Mouse (Mus musculus) forebrain, embryonic 10.5 days (tissue): ENCODE measurements at regions not wholly inside any gene's neighbourhood (a gene's known extent, or its start where the extent isn't known, plus 50 kb on each side); places are given as distances from the start of the nearest gene placed in this dataset.

ENCODE experiments used
- DNase-seq: peaks from one replicate; pipeline ENCODE4 v3.0.0-alpha.2; 2017; ENCODE audit warnings: low spot score; ENCODE audit errors: extremely low spot score
- H3K27ac ChIP-seq: fragments of 300-500 bp; sonication (generic); 2 replicates; pipeline ENCODE4 v1.5.1; 2016; ENCODE audit warnings: mild to moderate bottlenecking
- H3K27me3 ChIP-seq: fragments of 300-500 bp; sonication (generic); 2 replicates; pipeline ENCODE4 v1.6.1; 2016; ENCODE audit warnings: mild to moderate bottlenecking; ENCODE audit not compliant: poor library complexity, severe bottlenecking
- H3K36me3 ChIP-seq: fragments of 300-500 bp; sonication (generic); replicated peaks from 2 replicates; pipeline ENCODE4 v1.6.1; 2016; ENCODE audit warnings: mild to moderate bottlenecking, moderate library complexity
- H3K4me1 ChIP-seq: fragments of 300-500 bp; sonication (generic); 2 replicates; pipeline ENCODE4 v1.6.1; 2016
- H3K4me3 ChIP-seq: fragments of 300-500 bp; sonication (generic); 2 replicates; pipeline ENCODE4 v1.5.1; 2016; ENCODE audit warnings: mild to moderate bottlenecking, moderate library complexity
- H3K9me3 ChIP-seq: fragments of 300-500 bp; sonication (generic); 2 replicates; pipeline ENCODE4 v1.6.1; 2016; ENCODE audit warnings: mild to moderate bottlenecking, moderate library complexity
- WGBS: fragments of 180-500 bp; shearing (Covaris S2); methylation state at CpG from one replicate; pipeline ENCODE4 v1.1.7; 2016; 5-methylcytosine and 5-hydroxymethylcytosine counted together

DNA sequence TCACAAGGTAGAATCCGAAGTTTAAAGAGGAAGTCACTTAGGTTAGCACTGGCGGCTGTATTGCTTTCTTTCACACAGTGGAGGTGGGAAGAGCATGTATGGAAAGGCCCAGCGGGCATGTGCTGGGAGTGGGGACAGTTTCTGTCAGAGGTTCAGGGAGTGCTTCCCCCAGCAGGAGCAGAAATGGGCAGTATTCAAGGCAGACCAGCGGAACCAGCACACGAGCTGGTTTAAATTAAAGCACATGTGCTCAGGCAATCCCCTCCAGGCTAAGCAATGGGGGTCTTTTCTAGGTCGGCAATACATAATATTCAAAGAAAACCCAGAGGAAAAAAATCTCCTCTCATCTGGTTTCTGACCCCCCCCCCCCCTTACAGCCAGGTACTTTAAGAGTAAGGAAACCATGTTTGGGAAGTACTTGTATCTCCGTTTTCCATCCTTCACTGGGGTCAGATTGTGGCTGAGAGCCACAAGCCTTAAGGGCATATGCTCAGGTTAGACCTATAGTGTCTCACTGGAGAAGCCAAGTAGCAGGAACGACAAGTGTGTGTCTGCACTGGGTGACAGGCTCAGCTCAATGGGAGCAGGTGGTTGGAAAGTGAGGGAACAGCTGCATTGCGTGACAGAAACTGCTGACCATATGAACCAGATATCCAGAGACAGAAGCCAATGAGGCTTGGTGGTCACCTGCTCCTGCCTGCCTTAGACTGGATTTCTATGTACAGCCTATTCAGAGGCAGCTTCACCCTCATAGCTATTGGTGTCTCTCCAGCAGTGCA lies 111.3 kb upstream of the Mycn start:
- H3K27ac ChIP-seq, result no peak overlapping the region
- no peaks in the 10 kb centered on the region for H3K36me3 ChIP-seq
- peaks cover 35% of the 10 kb centered on the region for H3K4me1 ChIP-seq
- 0 out of 2 replicates have a peak, but pooled peaks cover 5% of the 10 kb centered on the region for H3K27me3 ChIP-seq
- no peak for DNase-seq
- no peak overlapping the region for H3K4me3 ChIP-seq
- WGBS, result 61% methylated on average over 9 of the region's 9 CpGs
- H3K9me3 ChIP-seq, result no peaks in the 10 kb centered on the region

DNA sequence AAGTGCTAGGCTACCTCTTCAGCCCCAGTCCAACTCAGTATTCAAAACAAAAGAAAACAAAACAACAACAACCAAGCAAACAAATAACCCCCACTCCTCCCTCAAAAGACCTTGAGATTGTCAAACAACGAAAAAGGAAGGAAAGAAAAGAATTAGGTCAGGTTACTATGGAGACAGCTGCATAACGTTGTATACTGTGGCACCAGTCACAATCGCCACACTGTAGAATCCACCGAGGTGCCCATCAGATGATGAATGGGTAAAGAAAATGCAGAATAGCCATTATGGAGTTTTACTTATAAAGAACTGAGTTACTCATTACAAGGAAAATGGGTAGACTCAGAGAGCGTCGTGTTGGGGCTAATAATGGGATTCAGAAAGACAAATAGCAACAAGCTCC lies 110.5 kb upstream of the Mycn start:
- Histone ChIP-seq H3K36me3 (no peaks in the 10 kb centered on the region), H3K4me1 (peaks cover 41% of the 10 kb centered on the region), H3K27me3 (0 out of 2 replicates have a peak, but pooled peaks cover 5% of the 10 kb centered on the region), H3K27ac (no peak overlapping the region), H3K4me3 (no peak overlapping the region), H3K9me3 (no peaks in the 10 kb centered on the region)
- no peak for DNase-seq
- WGBS, result 78% methylated on average over 6 of the region's 6 CpGs

DNA sequence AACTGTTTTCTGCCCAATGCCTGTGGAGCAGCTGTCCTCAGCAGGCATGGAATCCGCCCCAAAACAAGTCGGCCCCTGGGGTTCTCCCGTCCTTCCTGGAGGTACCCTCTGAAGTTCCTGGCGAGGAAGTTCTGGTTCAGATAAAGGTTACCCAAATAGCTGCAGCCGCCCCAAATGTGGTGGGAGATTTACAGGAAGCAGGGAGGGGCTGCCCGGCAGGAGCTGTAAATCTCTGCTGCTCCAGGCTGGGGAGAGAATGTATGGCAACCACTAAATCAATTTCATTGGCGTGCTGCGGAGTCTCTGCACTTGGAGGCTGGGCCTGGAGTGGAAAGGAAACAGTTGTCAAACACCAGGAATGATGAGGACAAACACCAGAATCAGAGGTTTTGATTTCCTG lies 107.9 kb upstream of the Mycn start:
- Histone ChIP-seq H3K36me3 (no peaks in the 10 kb centered on the region), H3K4me3 (no peak overlapping the region), H3K9me3 (no peaks in the 10 kb centered on the region), H3K27me3 (peaks cover 8% of the 10 kb centered on the region), H3K27ac (no peak overlapping the region), H3K4me1 (peaks cover 41% of the 10 kb centered on the region)
- WGBS, result 66% methylated on average over 8 of the region's 8 CpGs
- DNase-seq, result no peak

DNA sequence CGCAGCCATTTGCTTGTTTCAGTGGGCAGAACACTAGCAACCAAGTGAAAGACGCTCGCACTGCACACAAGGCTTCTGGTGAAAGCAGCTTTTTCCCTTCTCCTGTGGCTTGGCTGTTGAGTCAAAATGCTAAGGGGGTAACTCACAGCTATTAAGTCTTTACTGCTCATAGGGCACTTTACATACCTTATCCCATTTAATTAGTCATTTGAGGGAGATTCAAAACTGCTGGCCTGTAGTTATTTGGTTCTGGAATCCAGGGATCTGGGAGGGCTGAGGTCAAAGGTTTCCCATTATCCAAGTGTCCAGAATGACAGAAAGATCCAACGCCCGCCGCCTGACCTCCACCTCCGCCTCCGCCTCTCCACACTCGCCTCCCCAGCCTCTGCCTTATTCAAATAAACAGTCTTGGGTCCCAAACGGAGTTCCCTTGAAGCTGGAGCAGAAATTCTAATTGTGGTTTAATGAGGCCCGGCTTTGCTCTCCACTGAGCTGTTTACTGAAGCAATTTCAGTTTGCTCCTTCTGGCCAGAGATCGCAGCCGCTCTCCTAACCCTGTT lies 106.5 kb upstream of the Mycn start:
- peak; percentile 54 for DNase-seq
- 19% methylated on average over 13 of the region's 13 CpGs for WGBS
- H3K36me3 ChIP-seq, result no peaks in the 10 kb centered on the region

DNA sequence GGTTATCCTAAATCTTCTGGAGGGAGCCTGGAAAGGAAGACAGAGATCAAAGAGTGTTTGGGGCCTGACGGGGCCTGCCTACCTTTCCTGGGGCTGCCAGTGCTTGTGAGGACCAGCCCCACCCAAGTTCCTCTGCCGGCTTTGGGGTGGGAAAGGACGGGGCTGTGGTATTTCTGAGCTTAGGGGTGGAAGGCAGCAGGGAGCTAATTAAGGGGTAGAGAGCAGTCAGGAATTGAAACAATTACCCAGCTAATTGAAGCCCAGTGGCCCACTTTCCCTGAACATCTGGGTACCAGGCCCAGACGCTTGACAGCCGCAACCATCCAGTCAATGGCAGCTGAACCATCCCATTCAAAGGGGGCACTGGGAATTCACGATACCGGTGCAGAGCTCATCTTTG lies 101.2 kb upstream of the Mycn start:
- no peak overlapping the region for H3K27ac ChIP-seq
- no peaks in the 10 kb centered on the region for H3K36me3 ChIP-seq
- WGBS, result 45% methylated on average over 7 of the region's 7 CpGs
- H3K9me3 ChIP-seq, result no peaks in the 10 kb centered on the region
- no peak for DNase-seq
- H3K27me3 ChIP-seq, result peaks cover 14% of the 10 kb centered on the region
- no peak overlapping the region for H3K4me3 ChIP-seq
- H3K4me1 ChIP-seq, result peaks cover 24% of the 10 kb centered on the region

More for the DNA sequence above, 106.5 kb upstream of the Mycn start:
- Histone ChIP-seq H3K4me3 (no peak overlapping the region), H3K4me1 (peaks cover 52% of the 10 kb centered on the region), H3K27ac (peak overlapping the region; percentile 41; the same call in 1 of the 2 replicates), H3K9me3 (no peaks in the 10 kb centered on the region), H3K27me3 (peaks cover 8% of the 10 kb centered on the region)

DNA sequence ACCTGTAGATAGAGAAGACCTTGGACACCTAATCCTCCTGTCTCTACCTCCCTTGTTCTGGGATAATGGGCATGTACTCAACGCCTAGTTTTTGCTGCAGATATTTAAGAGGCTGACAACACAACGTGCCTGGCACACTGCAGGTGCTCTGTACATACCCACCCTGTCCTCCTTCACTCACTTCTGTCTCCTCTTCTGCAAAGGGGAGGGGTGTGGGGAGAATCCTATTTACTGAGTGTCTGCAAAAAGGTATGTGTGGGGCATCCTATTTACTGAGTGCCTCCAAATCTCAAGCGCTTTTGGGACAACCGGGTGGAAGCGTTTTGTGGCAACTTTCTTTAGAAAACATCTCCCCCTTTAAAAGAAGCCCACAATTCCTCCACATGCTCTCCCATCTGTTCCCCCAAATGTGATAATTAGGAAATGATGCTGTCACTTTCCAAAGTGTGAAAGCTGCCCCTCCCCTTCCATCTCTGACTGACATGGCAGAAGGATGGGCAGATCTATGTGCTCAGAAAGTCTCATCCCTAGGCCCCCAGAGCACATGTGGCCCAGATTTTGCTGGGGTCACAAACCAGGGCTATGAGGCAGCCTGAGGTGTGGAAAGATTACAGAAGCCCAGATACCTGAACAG lies 93.5 kb upstream of the Mycn start:
- no peaks in the 10 kb centered on the region for H3K9me3 ChIP-seq
- peaks cover 7% of the 10 kb centered on the region for H3K4me1 ChIP-seq
- H3K4me3 ChIP-seq, result no peak overlapping the region
- no peak overlapping the region for H3K27ac ChIP-seq
- H3K36me3 ChIP-seq, result no peaks in the 10 kb centered on the region
- DNase-seq, result no peak
- WGBS, result 97% methylated on average over 5 of the region's 5 CpGs
- H3K27me3 ChIP-seq, result no peaks in the 10 kb centered on the region

DNA sequence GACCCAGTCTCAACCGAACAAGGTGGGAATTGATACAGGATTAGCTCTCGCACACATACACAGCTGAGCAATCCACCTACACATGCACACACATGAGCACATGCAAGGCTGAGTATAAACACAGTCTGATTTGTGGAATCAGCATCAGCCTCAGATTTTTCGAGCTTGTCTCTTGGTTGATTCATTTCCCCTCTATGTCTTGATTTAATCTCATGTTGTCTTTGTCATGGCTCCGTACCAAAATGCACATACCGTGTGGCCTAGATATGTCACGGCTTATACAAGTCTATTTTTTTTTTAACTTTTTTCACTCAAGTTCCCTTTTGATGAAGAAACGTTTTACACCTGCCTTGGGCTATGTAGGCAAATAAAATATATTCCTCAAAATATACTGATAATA lies 88.6 kb upstream of the Mycn start:
- H3K4me1 ChIP-seq, result peaks cover 25% of the 10 kb centered on the region

DNA sequence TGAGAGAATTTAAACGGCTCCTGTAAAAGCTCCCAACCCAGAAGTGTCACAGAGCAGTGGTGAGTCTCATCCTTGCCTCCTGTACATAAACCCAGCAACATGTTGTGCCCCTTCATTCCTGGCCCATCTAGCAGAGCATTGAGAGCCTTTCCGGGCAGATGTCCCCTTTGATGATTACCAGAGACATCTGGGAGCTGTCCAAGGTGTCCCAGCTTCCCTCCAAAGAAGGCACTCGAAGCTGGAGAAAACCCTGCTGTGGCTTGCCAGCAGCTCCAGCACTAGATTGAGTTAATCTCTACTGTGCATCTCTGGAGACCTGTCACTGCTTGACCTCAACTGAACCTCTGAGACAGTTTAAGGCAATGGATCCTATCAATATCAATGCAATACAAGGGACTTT lies 86.4 kb upstream of the Mycn start:
- Histone ChIP-seq H3K4me1 (peaks cover 42% of the 10 kb centered on the region), H3K27me3 (no peaks in the 10 kb centered on the region), H3K4me3 (no peak overlapping the region), H3K9me3 (no peaks in the 10 kb centered on the region), H3K27ac (no peak overlapping the region), H3K36me3 (no peaks in the 10 kb centered on the region)
- DNase-seq, result no peak
- 54% methylated on average over 3 of the region's 3 CpGs for WGBS

More for the DNA sequence above, 88.6 kb upstream of the Mycn start:
- no peak for DNase-seq
- no peaks in the 10 kb centered on the region for H3K27me3 ChIP-seq
- H3K9me3 ChIP-seq, result no peaks in the 10 kb centered on the region
- no peak overlapping the region for H3K4me3 ChIP-seq
- 94% methylated on average over 7 of the region's 7 CpGs for WGBS
- no peaks in the 10 kb centered on the region for H3K36me3 ChIP-seq
- H3K27ac ChIP-seq, result no peak overlapping the region

DNA sequence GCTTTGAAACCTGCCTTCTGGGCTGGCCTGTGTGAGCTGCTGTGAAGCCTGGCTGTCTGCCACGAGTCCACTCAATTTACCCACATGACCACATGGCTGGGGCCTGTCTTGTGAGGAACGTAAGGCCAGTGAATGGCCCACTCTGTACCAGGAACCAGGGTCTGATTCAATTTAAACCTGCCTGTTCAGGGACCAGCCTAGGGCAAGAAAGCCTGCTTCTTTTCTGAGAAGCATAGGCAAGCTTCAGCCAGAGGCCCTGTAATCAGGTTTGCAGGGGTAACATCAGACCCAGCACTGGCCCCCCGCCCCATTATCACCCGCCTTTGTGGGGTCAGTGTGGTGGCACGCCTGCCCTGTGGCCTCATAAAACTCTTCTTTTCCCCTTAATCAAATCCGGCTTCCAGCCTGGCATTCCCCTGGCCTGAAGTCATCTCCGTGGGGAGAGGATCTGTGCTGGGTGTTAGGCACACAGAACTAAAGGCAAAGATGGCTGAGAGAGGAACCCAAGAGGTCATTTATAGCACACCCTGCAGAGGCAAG lies 84.4 kb upstream of the Mycn start:
- no peaks in the 10 kb centered on the region for H3K27me3 ChIP-seq
- H3K4me3 ChIP-seq, result no peak overlapping the region
- peaks cover 35% of the 10 kb centered on the region for H3K4me1 ChIP-seq
- WGBS, result 52% methylated on average over 7 of the region's 7 CpGs
- no peaks in the 10 kb centered on the region for H3K9me3 ChIP-seq
- no peak for DNase-seq
- H3K27ac ChIP-seq, result peak overlapping the region; percentile 76
- no peaks in the 10 kb centered on the region for H3K36me3 ChIP-seq

DNA sequence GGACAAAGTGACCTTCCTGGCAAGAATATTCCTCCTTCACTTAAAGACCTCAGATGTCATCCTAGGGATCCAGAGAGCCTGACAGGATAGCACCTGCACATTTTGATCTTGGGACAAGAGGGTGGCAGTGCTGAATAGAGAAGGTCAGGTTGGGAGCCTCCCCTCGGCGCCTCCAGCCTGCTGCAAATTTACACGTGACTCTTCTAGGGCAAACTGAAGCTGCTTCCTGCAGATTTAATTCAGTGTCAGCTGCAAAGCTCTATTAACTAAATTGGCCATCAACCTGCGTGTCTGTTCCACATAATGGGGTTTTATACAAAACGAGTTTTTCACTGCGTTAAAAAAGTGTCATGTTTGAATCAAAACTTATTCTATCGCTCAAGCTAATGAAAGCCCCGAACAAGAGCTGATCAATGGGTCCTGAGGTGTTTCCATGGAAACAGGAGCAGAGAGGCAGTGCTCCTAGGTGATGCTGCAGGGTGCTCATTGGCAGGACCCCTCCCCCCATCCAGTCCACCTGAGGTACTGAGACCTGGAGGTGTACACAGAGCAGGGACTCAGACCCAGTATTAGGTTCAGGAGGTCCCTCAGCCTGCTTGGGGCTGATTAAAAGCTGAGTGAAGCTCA lies 82.6 kb upstream of the Mycn start:
- Histone ChIP-seq H3K4me1 (peaks cover 35% of the 10 kb centered on the region), H3K4me3 (no peak overlapping the region), H3K27ac (no peak overlapping the region), H3K27me3 (no peaks in the 10 kb centered on the region), H3K9me3 (no peaks in the 10 kb centered on the region), H3K36me3 (no peaks in the 10 kb centered on the region)
- DNase-seq, result no peak
- WGBS, result 54% methylated on average over 8 of the region's 8 CpGs

DNA sequence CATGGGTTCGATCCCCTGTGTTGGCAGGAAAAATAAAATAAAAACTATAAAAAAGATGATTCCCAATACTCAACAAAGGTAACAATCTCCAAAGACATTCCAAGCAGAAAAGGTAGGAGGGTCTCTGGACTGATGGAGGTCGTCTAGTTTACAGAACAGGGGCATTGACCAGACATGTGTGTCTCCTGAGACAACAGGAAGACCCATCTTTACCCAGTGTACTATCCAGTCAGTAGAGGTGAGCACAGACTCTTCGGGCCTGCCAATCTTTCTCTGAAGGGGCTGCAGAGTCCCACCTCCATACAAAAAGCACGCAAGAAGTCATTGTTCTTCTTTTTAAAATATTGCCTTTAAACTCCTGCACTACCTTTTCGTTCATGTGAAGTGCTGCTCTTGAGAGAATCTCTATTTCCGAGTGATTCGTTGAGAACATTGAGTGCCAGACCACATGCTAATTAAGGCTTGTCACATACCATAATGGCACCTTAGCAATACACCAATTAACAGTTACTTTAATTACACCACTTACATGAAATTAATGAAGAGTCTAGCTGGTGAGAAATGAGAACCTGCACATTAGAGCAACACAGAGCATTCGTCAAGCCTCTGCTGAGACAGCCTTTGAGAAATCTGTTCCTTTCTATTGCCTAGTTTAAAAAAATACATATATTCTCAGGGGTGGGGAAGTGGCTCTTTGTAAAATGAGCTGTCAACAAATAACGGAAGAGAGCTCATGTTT lies 69.5 kb upstream of the Mycn start:
- WGBS, result 85% methylated on average over 9 of the region's 9 CpGs
- Histone ChIP-seq H3K36me3 (no peaks in the 10 kb centered on the region), H3K27me3 (no peaks in the 10 kb centered on the region), H3K27ac (0 out of 2 replicates have a peak overlapping the region, but pooled peaks have one; percentile 20), H3K4me3 (no peak overlapping the region), H3K9me3 (no peaks in the 10 kb centered on the region), H3K4me1 (peaks cover 8% of the 10 kb centered on the region; the same call in 1 of the 2 replicates)
- DNase-seq, result no peak

DNA sequence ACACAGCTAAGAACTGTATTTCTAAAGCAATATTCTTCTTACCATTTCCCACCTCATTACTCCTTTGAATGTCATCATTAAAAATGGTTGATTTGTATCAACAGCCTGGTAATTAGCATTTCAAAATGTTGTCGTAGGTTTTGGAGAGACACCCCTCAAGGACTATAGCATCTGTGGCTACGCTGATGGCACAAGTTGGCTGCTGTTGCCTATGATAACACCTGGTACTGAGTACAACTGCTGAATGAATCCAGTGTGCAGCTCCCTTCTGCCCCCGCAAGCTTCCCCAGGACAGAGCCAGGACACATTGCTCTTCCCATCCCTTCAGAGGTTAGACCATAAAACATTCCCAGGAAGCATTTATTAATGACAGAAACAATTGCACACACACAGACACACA lies 68.7 kb upstream of the Mycn start:
- no peak for DNase-seq
- no peak overlapping the region for H3K4me3 ChIP-seq
- peaks cover 8% of the 10 kb centered on the region; the same call in 1 of the 2 replicates for H3K4me1 ChIP-seq
- H3K9me3 ChIP-seq, result no peaks in the 10 kb centered on the region
- H3K27me3 ChIP-seq, result no peaks in the 10 kb centered on the region
- WGBS, result 91% methylated on average over 3 of the region's 3 CpGs
- no peak overlapping the region for H3K27ac ChIP-seq
- H3K36me3 ChIP-seq, result no peaks in the 10 kb centered on the region
